Mouse (Mus musculus) small intestine, adult 2 months (tissue): Measurements from ENCODE around the gene Yipf1.

Source experiments
- CTCF ChIP-seq: fragments of 200-500 bp; IDR thresholded peaks from 2 replicates; pipeline ENCODE4 v1.5.1; 2012; ENCODE audit warnings: low read depth, mild to moderate bottlenecking, control low read depth, inconsistent platforms, low read length, moderate library complexity, mixed read lengths; ENCODE audit not compliant: insufficient replicate concordance, insufficient read length; ENCODE audit errors: extremely low read depth
- POLR2A ChIP-seq: fragments of 200-500 bp; IDR thresholded peaks from 2 replicates; pipeline ENCODE4 v1.6.1; 2012; ENCODE audit warnings: low read depth, mild to moderate bottlenecking, control low read depth, inconsistent platforms, low read length, moderate library complexity

DNA sequence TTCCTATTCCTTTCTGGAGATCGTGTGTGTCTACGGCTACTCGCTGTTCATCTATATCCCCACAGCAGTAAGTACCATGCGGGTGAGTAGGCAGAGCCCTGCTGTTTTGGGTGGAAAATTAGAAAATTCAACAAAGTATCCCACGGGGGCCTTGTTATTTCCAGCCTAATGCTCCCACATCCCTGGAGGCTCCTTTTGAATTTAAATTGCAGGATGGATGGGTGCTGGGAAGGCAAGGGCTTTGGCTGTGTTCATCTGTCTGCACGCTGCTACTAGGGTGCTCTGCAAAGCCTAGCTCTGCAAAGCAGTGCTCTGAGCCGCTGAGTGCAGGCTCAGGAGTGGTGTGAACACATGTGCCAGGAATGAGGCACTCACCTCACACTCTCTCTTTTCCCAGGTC, 30.4 kb downstream of the Yipf1 start:
- TF ChIP-seq CTCF: no peak
- no peak for TF ChIP-seq POLR2A
